Mouse (Mus musculus) urinary bladder, postnatal 14 days (tissue): ENCODE results near the gene Acap3.

Source experiments
- DNase-seq: peaks from one replicate; pipeline ENCODE4 v3.0.0; 2021; ENCODE audit warnings: low spot score

The Acap3 gene

DNA sequence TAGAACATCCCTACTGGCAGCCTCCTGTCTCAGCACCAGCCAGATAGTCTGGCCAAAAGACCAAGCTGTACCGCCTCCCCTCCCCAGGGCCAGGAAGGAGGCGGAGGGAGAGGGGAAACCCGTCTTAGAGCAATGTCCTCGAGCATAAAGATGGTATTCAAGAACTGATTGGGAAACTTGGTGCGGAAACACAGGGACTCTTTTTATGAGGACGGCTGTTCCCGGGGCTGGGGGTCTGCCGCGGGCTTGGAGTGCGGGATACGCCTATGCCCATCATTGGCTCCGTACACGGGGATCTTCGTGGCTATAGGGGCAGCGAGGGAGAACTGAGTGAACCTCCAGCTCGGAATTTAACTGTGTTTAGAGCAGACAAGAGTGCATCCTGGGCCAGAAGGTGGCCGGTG lies 51.4 kb downstream of the Acap3 start:
- peak; percentile 50 for DNase-seq

DNA sequence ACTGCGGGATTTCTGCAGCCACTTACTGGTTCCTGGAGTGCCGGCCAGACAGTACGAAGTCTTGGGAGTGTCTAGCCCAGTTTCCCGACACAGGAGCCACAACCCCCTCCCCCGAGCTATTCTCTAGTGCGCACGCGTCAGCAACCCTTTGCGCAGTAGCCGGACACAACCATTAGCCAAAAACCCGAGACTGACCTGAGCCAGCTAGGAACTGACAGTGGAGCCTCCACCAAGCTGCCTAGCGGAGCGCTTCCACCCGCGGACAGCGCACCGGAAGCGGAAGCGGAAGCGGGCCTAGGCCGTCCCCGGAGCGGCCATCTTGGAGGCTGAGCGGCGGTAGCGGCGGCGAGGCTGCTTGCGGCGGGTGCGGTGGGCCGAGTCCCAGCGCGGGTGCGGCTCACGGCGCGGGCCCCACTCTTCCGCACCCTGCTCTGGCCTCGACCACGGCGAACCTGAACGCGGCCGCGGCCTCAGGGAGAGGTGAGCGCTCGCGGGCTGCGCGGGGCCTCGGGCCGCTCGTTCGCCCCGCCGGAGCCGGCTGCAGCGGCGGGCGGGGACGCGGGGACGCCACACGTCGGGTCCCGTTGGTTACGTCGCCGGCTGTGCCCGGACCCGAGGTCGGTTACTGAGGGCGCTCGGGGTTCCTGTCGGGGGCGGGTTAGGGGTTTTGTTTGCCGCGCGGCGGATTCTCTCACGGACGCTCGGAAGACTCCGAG lies 52.1 kb downstream of the Acap3 start, which contains the start of gene Ube2j2:
TSS of gene Ube2j2 (plus strand) at position 298 of the 716 bp plus-strand sequence.
- peak; percentile 94 for DNase-seq

- no peak for DNase-seq
Observed at GRCm38 (mm10) chr4:155944271-155944670, 52.6 kb downstream of the Acap3 start.

- no peak for DNase-seq
Observed at GRCm38 (mm10) chr4:155947094-155947493, 55.5 kb downstream of the Acap3 start.

GRCm38 (mm10) chr4:155955491-155955890 lies 63.9 kb downstream of the Acap3 start:
- DNase-seq = no peak
